Mouse (Mus musculus): ENCODE data around the gene Cd300lg.

DNA sequence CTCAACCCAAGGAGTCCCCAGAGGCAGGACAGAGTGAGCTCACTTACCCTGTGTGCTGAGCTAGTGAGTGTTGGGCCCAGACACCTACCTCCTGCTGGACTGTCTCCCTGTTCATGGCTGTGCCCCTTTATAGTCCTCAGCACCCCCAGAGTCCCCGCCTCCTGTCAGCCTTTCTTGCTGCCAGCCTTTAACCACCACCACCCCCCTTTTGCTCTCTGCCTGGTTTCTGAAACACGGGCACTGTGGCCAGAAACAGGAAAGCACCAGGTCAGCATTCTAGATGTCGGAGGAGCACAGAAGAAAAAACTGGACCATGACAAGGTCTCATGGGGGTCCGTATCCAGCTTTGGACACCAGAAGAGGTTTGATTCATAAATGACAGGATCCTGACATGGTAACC is 59.9 kb downstream of the Cd300lg start, which contains the start of gene Ppy:
- TF ChIP-seq CTCF (IDR thresholded peaks at IDR 0.05; ENCODE audit: control insufficient read depth, insufficient read depth, low read length) (no peak), POLR2A (IDR thresholded peaks at IDR 0.05; ENCODE audit: borderline replicate concordance, control insufficient read depth, low read depth, low read length) (no peak)

Measured in bone marrow, adult 2 months (tissue).